Mouse (Mus musculus) spleen, postnatal 14 days (tissue): ENCODE measurements around the gene Rnf185.

ENCODE experiments used
- DNase-seq, 2 experiments: peaks; one replicate each; pipeline ENCODE4 v3.0.0; 2021 to 2022; ENCODE audit warnings: low spot score in 2 of 2

Gene Rnf185

DNA sequence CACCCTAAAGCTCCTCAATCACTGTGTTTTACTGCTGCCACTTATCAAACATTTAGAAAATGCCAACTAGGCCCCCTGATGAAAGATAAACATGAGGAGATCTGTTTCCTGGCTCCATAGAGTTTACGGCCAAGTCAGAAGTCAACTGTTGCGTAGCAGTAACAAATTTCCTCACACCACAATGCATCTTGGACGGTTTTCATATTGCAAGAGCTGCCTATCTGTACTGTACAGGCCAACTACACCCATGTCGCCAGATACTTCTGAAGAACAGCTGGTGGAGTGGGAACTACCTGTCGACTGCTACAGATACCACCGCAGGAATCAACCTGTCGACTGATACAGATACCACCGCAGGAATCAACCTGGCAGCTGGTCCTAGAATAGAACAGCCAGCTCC is 7.3 kb downstream of the Rnf185 start:
- DNase-seq = no peak

- no peak for DNase-seq
Measured at GRCm38 (mm10) chr11:3443091-3443490, 9.1 kb downstream of the Rnf185 start.

DNA sequence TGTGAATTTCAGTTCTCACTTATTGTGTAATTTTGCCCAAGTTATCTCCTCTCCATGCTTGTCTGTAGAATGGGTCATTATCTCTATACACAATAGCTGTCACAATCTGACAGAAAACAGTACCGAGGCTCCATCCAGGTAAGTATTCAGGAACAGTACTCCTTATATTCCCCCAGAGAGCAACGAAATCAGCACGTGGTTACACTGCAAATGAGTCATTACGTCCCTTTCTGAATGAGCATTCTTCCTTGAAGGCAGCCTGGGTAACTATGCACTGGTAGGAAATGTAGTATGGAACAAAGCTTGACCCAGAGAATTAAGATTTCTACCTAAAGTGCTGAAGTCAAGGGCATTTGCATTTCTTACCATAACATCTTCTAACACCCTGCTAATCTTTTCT is 9.5 kb downstream of the Rnf185 start:
- no peak for DNase-seq

GRCm38 (mm10) chr11:3441696-3442443 is 10.3 kb downstream of the Rnf185 start:
- DNase-seq = no peak

DNA sequence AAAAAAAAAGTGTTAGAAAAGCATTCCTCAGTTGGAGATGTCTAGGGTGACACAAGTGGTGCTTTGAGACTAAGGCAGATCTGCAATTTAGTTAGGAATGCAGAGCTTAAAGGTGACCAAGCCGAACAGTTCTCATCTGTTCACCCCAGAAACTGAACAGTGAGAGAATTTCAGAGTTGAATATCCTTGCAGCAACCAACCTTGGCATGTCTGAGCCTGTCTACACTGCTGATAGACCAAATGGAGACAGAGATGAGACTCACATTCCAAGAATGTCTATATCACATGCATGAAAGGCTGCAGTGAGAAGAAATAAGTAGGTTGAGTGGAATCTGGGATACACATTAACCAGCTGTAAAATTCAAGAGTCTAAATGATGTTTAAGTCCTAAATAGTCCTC is 14.5 kb downstream of the Rnf185 start:
- no peak for DNase-seq

- no peak for DNase-seq
Measured at GRCm38 (mm10) chr11:3433809-3434208, 18.4 kb downstream of the Rnf185 start.

GRCm38 (mm10) chr11:3431976-3432603 is 20.1 kb downstream of the Rnf185 start:
- no peak for DNase-seq

DNA sequence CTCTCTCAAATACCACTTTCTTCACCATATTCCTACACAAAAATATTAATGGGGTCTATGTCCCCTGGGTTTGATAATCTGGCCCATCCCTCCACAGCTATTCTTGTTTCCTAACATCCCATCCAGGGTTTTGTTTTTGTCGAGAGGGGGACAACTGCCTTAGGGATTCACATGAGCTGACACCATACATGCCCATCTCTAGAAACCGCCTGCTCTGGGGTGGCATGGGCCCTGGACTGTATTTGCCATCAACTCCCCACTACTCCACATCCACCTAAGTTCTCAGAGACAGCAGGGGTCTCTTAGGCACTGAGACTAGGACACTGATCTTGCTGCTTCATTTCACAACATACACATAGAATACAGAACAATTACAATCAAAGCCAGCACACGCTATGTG is 20.6 kb downstream of the Rnf185 start:
- DNase-seq = no peak

GRCm38 (mm10) chr11:3428632-3429031 is 23.5 kb downstream of the Rnf185 start:
- DNase-seq = no peak

GRCm38 (mm10) chr11:3427697-3428230 is 24.4 kb downstream of the Rnf185 start:
- DNase-seq = no peak

- DNase-seq = no peak
Measured at GRCm38 (mm10) chr11:3422242-3422641, 29.9 kb downstream of the Rnf185 start.

GRCm38 (mm10) chr11:3418741-3419140 is 33.4 kb downstream of the Rnf185 start:
- no peak for DNase-seq

DNA sequence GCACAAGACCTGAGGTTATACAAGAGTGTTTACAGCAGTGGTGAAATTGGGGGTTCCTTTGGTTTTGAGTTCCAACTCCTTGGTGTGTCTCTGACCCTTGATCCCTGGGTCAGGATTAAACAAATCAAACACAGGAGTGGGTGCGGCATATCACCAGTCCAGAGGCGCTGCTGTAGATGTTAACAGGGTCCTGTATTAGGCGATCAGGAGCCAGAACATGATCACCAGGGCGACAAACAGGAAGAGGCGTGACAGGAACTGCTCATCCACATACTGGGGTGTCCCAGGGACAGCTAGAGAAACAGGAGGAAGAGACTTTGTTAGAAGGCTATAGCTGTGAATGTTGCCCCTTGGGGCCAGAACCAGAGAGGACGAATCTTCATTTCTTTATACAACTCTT is 34.4 kb downstream of the Rnf185 start:
- no peak for DNase-seq

GRCm38 (mm10) chr11:3416399-3416798 is 35.8 kb downstream of the Rnf185 start:
- DNase-seq = no peak

DNA sequence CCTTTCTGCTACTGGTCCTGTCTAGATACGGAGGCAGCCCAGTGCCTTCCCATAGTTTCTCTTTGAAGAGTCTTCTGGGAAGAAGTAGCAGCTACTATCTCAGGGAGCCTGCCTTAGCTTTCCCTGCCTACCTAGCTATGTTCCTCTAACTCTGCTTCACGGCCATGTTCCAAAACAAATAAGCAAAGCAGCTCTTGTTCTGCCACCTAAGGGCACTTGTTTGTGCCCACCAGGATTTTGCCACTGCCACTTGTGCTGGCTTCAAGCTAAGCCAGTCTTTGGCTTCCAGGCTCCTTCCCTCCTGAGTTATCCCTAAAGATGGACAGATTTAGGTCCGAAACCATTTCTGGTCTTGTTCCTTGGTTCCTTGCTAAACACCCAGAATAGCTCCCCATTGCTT is 40.1 kb downstream of the Rnf185 start:
- DNase-seq = no peak

GRCm38 (mm10) chr11:3408997-3409732 is 43.0 kb downstream of the Rnf185 start, which contains the start of gene Limk2:
Limk2 (minus strand) TSS chr11:3409189.
- DNase-seq = peak; percentile 92 to 94

DNA sequence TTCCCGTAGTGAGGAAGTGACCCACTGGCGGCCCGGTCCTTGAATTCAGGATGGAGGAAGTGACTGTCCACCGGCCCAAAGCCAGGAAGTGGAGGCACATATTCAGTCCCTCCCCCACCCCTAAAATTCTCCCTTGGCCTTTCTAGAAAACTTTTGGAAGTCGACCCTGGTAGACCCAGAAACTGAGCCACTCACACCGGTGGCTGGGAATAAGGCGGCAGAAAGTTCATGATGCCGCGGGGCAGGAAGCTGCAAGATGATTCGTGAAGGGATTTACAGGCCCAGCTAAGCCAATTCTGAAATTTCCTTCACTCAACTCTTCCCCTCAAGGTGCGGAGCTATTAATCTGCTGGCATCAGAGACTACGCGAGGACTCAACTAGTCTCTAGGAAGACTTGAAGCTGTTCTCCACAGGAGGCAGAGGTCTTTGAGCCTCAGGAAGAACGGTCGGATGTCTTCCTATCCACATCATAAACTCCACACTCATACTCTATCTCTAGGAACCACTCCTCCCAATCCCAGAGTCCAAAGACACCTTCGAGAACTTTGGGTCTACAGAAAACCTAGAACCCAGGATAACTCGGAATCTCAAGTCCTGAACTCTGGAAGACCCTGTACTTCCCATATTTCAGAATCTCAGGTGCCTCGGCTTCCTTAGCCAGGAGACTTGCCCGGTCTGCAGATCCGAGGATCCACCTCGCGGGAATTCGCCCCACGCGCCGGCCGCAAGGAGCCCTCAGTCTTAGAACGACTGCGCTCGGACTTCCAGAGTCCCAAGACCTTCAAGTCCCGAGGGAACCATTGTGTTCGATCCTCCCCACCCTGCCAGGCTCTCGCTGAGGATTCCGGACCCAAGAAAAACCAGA is 43.8 kb downstream of the Rnf185 start:
- DNase-seq = no peak

DNA sequence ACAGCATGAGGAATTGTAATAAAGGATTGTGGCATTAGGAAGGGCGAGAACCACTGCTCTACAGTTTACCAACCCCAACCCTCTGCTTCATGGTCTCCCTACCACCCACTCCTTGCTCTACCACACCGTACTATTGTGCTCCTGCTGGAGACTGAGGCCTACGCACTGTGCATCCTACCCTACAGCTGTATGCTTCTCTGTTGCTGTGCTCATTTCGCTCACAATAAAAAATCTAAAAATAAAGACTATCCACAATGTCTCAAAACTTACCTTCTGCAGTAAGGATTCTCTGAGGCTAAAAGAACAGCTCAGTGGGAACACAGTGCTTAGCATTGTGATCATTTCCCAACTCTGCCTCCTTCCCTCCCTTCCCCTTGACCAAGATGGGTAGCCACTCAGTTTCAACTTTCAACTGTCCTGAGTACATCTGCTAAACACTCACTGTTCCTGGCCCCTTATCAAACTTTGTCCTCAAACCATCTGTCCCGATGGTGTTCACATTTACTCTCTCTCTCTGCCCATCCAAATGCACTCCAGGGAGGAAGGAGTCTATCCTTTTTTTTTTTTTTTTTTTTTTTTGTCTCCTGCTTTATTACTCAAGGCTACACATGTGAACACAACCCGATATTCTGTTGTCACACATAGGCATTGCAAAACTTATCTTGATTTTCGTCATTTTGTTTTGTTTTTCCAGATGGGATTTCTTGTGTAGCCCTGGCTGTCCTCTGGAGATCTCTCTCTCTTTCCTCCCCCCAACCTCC is 47.7 kb downstream of the Rnf185 start:
- no peak for DNase-seq

DNA sequence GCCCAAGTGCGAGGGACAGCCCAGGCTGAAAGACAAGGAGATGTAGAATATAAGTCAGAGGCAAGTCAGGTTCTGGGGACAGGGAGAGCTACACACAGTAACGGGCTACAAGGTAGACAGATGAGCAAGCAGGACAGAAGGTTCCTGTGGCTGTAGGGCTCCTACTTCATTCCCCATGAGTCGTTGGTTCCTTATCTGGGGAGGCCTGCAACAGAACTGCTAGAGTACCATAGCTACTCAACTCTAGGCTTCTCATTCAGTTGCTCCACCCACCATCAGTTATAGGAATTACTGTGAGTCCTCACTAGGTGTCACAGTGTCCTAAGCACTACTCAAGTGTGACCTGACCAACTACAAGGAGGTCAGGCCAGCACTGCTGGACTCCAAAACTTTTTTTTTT is 49.1 kb downstream of the Rnf185 start:
- no peak for DNase-seq

- DNase-seq = no peak
Measured at GRCm38 (mm10) chr11:3398318-3398717, 53.8 kb downstream of the Rnf185 start.

GRCm38 (mm10) chr11:3396562-3396961 is 55.6 kb downstream of the Rnf185 start:
- no peak for DNase-seq
